ENCODE assay signal across 16 mouse cellular contexts in genomic region chr5:119507709-119508108, GRCm38 (mm10).
"Had no signal": no experiment of that assay in that cellular context is flagged by ENCODE, and none has a peak within 500 bp of the region (broad histone marks: within the 10 kb centered on the region; RNA-seq: fewer than 3 reads in every experiment).

No protein-coding gene starts in this region.

- H3K9ac ChIP-seq: limb, embryonic 15.5 days; liver, embryonic 13.5 days; midbrain, embryonic 12.5 days; neural tube, embryonic 13.5 days had no signal

- DNase-seq: kidney, adult 9 months; kidney, postnatal 36 days; layer of hippocampus, adult 9-11 months; layer of hippocampus, postnatal 36 days; liver, embryonic 13.5 days; lung, adult 18-20 months; retina, postnatal 1 day; right cerebral cortex, postnatal 4 days; spleen, adult 18-20 months; thymus, postnatal 4 days had no signal

- H3K9me3 ChIP-seq: limb, embryonic 15.5 days; liver, embryonic 13.5 days; midbrain, embryonic 12.5 days; neural tube, embryonic 13.5 days had no signal

- ATAC-seq: intestine, postnatal 0 days; midbrain, embryonic 16.5 days had no signal

- H3K4me1 ChIP-seq: limb, embryonic 15.5 days; liver, embryonic 13.5 days; midbrain, embryonic 12.5 days had no signal

- H3K27me3 ChIP-seq: liver, embryonic 13.5 days; midbrain, embryonic 12.5 days; neural tube, embryonic 13.5 days had no signal

- H3K27ac ChIP-seq: kidney, postnatal 0 days; limb, embryonic 15.5 days; liver, embryonic 13.5 days; midbrain, embryonic 12.5 days; neural tube, embryonic 13.5 days had no signal

- H3K36me3 ChIP-seq: limb, embryonic 15.5 days; liver, embryonic 13.5 days; midbrain, embryonic 12.5 days; neural tube, embryonic 13.5 days had no signal

- H3K4me3 ChIP-seq: limb, embryonic 15.5 days; liver, embryonic 13.5 days; midbrain, embryonic 12.5 days; neural tube, embryonic 13.5 days had no signal

- H3K4me2 ChIP-seq: limb, embryonic 15.5 days; liver, embryonic 13.5 days; midbrain, embryonic 12.5 days; neural tube, embryonic 13.5 days had no signal
